Mouse (Mus musculus): Measurements from ENCODE around the gene Wdr76.
"Not testable (repeated sequence)": the region's sequence is repeated elsewhere in the genome, so short reads cannot be mapped to it uniquely, and the experiment has no call there.

Gene Wdr76

DNA sequence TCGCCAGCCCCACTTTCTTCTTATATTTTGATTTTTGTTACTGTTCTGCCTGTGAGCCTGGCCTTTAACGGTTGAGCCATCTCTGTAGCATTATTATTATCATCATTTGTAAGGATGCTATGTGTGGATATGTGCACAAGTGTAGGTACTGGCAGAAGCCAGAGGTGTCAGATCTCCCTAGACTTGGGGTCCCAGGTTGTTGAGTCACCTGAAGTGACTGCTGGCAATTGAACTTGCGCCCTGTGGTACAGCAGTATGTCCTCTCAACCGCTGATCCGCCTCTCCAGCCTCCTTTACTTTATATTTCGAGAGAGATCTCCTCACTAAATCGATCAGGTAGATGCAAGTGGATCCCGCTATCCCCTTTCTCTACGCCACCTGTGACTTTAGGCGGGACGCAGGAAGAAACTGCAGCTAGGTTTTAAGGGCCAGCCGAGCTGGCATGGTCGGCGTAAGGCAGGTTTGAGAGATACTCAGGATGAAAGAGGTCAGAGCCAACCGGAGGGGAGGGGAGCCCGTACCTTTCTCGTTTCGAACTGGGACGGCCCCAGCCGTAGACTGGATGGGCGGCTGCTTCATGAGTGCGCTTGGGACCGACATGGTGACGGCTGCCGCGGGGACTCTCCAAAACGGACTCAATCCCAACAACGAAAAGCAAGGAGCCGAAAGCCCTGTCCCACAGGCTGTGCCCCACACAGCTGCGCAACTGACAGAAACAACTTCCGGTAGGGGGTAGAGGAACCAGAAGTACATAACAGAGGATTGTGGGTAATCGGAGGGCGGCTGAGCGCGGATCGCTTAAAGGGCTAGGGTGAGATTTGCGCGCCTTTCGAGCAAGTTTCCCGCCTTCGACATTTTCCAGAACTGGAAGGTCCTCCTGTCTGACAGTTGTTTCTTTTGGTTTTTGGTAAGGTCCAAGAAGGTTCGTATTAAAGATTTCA, at the start of gene Wdr76, which contains the start of gene Mfap1a:
Wdr76 (plus strand) TSS at position 782 of the 941 bp plus-strand sequence.
Mfap1a (minus strand) TSS at position 724 of the 941 bp plus-strand sequence.
- DNase-seq (ENCODE audit: low read depth, low spot score) = peak; percentile 94

DNA sequence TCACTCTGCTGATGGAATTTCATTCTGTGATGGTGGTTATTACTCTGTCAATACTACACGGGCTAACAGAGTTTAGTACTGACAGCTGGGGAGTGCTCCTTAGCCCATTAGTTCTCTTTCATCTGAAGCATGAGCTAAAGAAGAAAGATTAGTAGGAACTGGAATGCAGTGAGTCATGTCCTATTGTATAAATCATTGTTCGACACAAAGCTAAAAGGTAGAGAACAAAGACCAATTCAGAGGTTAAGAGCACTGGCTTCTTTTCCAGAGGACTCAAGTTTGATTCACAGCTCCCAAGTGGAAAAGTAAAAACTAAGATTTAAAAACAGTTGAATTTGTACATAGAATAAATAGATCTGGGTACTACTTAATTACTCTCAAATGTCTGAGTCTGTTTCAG, 46.5 kb upstream of the Wdr76 start:
- peak; percentile 1 for DNase-seq (ENCODE audit: low read depth, low spot score)

DNA sequence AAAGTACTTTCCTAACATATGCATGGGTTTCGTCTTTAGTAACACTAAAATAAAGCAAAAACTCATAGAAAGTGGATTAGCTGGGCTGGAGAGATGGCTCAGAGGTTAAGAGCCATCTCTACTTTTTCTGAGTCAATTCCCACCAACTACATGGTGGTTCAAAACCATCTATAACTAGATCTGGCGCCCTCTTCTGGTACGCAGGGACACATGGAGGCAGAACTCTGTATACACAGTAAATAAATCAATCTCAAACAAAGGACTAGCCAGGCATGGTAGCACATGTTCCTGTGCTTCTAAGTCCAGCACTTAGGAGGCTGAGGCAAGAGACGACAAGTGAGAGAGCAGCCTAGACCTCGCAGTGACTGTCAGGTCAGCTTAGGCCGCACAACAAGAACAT, 37.5 kb upstream of the Wdr76 start:
- not testable (repeated sequence) for DNase-seq (ENCODE audit: low read depth, low spot score)

DNA sequence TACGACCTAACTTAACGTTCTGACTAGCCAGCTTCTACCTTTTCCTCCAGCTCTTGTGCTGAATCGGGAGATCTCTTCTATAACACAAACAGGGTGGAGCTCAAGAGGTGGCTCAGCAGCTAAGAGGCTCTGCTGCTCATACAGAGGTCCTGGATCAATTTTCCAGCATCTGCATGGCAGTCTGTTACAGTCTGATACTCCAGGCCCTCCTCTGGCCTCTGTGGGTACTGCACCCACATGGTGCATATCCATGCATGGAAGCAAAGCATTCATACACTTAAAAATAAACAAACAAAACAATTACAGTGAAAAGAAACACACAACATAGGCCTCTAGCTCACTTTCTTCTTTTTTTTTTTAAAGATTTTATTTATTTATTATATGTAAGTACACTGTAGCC, 33.7 kb upstream of the Wdr76 start:
- not testable (repeated sequence) for DNase-seq (ENCODE audit: low read depth, low spot score)

DNA sequence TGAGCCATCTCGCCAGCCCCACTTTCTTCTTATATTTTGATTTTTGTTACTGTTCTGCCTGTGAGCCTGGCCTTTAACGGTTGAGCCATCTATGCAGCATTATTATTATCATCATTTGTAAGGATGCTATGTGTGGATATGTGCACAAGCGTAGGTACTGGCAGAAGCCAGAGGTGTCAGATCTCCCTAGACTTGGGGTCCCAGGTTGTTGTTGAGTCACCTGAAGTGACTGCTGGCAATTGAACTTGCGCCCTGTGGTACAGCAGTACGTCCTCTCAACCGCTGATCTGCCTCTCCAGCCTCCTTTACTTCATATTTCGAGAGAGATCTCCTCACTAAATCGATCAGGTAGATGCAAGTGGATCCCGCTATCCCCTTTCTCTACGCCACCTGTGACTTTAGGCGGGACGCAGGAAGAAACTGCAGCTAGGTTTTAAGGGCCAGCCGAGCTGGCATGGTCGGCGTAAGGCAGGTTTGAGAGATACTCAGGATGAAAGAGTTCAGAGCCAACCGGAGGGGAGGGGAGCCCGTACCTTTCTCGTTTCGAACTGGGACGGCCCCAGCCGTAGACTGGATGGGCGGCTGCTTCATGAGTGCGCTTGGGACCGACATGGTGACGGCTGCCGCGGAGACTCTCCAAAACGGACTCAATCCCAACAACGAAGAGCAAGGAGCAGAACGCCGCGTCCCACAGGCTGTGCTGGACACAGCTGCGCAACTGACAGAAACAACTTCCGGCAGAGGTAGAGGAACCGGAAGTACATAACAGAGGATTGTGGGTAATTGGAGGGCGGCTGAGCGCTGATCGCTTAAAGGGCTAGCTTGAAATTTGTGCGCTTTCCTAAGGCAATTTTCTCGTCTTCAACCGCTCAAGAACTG, 33.0 kb upstream of the Wdr76 start, which contains the start of gene Mfap1b:
Mfap1b (minus strand) TSS at position 767 of the 879 bp plus-strand sequence.
- not testable (repeated sequence) for DNase-seq (ENCODE audit: low read depth, low spot score)

DNA sequence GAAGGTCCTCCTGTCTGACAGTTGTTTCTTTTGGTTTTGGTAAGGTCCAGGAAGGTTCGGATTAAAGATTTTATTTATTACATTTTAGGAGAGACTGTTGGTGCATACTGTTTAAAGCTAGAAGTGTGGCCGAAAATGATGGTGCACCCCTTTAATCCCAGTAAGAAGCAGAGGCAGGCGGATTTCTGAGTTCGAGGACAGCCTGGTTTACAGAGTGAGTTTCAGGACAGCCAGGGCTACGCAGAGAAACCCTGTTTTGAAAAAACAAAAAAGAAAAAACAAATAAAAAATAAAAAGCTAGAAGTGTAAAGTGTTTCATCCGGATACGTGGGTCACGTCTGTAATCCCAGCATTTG, 32.4 kb upstream of the Wdr76 start:
- no peak for DNase-seq (ENCODE audit: low read depth, low spot score)

DNA sequence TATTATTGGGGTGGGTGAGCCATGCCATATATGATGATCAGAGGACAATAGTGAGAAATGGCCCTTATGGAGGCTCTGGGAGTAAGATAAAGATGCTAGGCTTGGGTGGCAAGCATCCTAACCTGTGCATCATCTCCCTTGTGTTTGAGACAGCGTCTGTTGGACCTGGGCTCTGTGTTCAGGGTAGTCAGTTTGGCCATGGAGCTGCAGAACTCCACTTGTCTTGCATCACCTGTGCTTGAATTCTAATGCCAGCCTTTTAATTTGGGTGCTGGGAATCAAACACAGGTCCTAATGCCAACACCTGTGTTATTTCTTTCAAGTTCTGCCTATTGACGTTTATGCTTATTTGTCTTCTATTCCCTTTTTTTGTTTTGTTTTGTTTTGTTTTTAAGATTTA, 31.2 kb upstream of the Wdr76 start:
- not testable (repeated sequence) for DNase-seq (ENCODE audit: low read depth, low spot score)

DNA sequence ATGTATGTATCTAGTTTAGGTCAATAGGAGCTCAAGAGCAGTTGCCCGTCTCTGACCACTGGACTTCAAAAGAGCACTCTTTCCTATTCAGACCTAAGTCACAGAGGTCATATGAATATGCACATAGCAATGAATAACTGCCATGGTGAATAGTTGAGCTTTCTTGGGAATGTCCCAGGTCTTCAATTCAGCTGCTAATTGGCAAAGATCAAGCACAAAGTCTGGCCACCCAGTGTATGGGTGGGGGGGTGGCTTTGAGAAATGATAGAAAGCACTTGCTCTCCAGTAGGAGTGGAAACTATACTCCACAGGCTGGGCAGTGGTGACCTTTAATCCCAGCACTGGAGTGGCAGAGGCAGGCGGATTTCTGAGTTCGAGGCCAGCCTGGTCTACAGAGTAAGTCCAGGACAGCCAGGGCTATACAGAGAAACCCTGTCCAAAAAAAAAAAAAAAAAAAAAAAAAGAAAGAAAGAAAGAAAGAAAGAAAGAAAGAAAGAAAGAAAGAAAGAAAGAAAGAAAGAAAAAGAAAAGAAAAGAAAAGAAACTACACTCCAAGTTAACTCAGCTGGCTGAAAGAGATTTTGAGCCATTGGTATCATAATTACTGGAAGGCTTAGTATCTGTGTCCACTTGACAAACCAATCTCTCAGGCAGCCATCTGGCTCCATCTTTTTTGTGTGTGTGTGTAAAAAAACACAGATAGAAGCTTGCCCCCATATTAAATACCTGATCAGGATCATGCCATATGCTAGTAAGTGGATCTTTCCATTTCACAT, 28.8 kb upstream of the Wdr76 start:
- DNase-seq (ENCODE audit: low read depth, low spot score) = no peak

DNA sequence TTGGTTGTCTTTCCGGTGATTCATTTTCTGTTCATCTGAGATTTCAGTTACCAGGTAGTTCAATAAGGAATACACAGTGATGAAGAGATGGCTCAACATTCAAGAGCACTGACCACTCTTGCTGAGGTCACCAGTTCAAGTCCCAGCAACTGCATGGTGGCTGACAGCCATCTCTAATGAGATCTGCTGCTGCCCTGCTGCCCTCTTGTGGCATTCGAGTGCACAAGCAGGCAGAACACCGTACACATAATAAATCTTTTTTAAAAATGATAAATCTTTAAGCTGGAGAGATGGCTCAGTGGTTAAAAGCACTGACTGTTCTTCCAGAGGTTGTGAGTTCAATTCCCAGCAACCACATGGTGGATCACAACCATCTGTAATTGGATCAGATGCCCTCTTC, 26.0 kb upstream of the Wdr76 start:
- no peak for DNase-seq (ENCODE audit: low read depth, low spot score)

DNA sequence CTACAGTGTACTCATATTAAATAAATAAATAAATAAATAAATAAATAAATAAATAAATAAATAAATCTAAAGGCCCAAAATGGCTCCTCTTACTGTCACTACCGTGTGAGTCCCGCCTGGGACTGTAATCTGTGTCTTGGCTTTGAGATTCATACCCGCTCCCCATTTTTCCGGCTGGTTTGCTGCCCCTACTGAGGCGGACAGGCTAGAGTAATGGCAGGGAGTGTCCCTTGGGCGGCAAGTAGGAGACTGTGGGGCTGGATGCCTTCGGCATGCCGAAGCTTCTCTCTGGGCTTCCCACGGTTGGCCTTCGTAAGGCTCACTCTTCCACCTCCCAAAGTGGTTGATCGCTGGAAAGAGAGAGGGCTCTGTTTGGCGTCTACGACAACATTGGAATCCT, 25.6 kb upstream of the Wdr76 start:
- not testable (repeated sequence) for DNase-seq (ENCODE audit: low read depth, low spot score)

DNA sequence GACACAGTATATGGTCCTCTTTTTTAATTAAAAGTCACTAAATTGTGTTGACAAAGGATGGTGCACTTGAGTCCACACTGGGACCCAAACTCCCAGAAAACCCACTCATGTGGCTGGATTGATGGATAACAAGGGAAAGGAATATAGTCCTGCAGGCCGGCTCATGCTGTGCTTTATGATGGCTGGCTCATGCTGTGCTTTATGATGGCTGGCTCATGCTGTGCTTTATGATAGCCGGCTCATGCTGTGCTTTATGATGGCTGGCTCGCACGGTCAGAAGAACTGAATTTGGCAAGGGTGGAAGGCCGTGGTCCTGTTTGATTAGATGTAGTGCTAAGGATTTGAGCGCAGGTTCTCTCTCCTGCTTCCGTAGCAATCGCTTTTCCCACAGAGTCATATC, 22.9 kb upstream of the Wdr76 start:
- DNase-seq (ENCODE audit: low read depth, low spot score) = no peak

DNA sequence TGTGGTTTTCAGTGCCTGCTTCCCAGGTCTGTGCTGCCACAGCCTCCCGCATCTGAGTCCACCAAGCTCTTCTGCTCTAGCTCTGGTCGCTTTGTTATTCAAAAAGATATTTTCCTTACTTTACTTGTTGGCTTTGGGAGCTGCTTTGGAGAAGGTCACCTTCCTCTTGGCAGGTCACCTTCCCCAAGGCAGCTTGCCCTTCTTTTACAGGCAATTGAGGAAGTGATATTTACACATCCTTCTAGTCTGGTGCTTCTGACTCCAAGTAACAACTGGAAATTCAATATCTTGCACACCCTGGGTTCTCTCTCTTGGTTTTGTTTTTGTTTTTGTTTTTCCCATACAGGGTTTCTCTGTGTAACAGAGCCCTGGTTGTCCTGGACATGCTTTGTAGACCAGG, 22.1 kb upstream of the Wdr76 start:
- not testable (repeated sequence) for DNase-seq (ENCODE audit: low read depth, low spot score)

DNA sequence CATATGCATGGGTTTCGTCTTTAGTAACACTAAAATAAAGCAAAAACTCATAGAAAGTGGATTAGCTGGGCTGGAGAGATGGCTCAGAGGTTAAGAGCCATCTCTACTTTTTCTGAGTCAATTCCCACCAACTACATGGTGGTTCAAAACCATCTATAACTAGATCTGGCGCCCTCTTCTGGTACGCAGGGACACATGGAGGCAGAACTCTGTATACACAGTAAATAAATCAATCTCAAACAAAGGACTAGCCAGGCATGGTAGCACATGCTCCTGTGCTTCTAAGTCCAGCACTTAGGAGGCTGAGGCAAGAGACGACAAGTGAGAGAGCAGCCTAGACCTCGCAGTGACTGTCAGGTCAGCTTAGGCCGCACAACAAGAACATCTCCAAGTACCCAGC, 5.0 kb upstream of the Wdr76 start:
- not testable (repeated sequence) for DNase-seq (ENCODE audit: low read depth, low spot score)

DNA sequence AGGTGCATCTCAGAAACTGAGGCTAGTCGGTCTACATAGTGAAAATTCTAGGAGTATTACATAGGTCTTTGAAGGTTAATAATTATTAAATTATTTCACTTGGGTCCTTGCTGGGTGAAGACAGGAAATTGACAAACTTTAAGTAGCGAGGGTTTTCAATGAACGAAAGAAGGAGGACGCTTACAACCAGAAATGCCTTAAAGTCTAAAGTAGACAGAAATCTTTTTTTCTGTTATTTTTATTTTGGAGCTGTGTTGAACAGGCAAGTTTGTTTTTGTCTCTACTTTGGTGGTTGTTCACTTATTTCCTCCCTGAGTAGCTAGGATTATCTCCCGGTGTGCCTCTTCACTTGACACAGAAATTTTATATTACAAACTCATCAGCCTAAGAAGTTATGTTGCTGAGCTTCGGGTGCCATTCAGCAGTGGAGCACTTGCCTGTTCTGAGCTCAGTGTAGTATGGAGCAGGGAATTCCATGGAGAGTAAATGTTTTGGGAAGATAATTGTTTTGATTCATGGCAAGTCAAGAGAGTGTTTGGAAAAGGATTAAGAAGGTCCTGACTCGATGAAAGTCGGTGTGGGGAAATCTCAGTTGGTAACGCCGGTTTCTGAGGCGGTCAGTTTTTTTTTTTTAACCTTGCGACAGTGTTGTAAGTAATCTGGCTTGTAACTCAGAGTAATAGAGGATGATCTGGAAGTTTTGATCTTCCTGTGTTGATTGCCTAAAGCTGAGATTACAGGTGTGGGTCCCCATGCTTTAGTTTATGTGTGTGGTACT, 839 bp downstream of the Wdr76 start:
- DNase-seq (ENCODE audit: low read depth, low spot score) = peak; percentile 46

DNA sequence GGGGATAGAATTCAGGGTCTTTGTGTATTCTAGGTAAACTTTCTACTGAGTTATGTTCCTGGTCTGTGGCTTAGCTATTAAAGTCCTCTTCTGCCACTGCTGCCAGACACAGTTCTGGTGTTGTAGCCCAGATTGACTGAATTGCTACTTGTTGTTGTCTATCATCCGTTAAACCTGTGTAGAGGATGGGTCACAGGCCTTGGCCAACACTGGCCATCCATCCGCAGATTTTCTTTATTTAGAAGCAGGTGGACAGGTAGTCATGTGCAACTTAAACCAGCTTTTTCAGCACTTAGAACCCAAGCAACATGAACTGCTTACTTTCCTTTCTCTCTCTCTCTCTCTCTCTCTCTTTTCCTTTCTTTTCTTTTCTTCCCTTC, 1.4 kb downstream of the Wdr76 start:
- DNase-seq (ENCODE audit: low read depth, low spot score) = no peak

DNA sequence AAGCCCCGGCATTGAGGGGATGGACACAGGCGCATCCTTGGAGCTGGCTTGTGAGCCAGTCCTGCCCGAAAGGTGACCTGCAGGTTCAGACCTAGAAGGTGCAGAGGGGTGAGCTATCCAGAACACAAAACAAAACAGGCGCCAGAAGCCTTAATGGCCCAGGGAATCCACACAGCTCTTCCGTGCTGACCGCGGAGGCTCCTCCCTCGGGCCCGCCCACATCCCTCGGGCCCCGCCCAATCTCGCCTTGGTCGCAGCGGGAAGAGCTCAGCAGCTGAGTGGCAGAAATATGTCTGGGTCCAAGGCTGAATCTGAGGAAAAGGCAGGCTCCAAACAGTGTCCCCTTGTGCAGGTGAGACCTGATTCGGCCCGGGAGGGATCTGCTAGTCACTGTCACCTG, 3.1 kb downstream of the Wdr76 start:
- DNase-seq (ENCODE audit: low read depth, low spot score) = no peak

DNA sequence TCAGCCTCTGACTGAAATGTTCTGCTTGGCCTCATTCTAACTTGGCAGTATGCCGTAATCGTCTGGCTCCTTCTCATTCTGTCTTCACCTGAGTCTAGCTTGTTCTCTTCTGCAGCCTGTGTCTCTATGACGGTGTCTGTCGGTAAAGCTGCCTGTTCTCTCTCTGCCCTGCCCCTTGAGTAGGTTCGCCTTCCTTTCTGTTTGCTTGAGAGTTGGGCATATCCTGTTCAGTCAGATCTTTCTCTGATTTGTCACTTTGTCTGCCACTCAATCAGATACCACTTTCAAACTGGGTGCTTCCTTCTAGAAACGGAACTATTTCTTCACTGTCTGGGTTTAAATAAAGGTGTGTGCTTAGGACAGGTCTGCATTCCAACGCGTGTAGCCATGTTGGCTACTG, 4.9 kb downstream of the Wdr76 start:
- peak; percentile 3 for DNase-seq (ENCODE audit: low read depth, low spot score)

DNA sequence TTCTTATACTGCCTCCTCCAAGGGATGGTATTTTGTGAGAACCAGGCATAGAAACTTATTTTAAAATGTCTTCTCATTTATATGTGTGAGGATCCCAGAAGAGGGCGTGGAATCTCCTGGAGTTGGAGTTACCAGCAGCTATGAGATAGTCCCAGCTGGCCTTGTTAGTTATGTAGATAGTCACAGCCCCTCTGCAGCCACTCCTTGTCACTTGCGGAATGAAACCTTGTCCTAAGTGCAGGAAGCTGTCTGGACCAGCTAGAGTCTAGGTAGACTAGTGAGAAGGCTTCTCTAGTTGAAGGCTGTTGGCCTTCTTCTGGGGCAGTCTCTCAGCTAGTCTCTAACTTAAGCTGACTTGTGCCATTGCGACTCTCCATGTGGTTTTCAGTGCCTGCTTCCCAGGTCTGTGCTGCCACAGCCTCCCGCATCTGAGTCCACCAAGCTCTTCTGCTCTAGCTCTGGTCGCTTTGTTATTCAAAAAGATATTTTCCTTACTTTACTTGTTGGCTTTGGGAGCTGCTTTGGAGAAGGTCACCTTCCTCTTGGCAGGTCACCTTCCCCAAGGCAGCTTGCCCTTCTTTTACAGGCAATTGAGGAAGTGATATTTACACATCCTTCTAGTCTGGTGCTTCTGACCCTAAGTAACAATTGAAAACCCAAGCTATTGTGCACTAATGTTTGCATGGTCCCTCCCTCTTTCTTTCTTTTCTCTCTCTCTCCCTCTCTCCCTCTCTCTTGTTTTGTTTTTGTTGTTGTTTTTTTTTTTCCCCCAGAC, 6.7 kb downstream of the Wdr76 start:
- DNase-seq (ENCODE audit: low read depth, low spot score) = peak; percentile 20

DNA sequence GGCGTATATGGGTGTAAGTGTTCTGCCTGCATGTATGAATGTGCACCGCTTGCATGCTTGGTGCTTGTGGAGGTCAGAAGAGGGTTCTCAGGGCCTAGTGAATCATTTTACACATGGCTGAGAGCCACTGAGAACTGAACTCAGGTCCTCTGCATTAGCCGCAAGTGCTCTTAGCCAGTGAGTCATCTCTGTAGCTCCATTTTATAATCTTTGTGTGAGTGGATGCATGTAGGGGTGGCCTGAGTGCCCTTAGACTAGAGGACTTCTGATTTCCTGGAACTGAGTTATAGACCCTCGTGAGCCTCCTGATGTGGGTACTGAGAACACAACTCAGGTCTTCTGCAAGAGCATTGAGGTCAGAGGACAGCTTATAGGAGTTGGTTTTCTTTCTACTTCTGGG, 7.7 kb downstream of the Wdr76 start:
- DNase-seq (ENCODE audit: low read depth, low spot score) = peak; percentile 1

DNA sequence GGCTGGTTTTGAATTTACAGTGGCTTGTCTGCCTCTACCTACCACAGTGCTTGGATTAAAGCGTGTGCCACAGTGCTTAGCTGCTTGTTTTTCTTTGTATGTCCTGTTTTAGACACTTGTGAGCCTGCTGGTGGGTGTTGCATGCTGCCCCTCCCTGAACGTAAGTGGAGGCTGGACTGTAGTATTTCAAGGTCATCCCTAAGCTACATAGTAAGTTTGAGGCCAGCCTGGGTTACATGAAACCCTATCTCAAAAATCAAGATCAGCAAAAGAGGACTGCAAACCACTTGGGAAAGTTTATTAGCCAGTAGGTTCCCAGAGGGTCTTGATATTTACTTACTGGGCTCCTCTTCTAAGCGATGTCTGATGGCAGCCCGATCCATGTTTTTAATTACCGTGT, 11.6 kb downstream of the Wdr76 start:
- no peak for DNase-seq (ENCODE audit: low read depth, low spot score)

Measured in A20 (cell line).